Mouse (Mus musculus) midbrain, embryonic 11.5 days (tissue): ENCODE measurements around the gene B230307C23Rik. TPM values are rescaled to one million over a fixed set of nuclear protein-coding genes. Genes with fewer than 3 reads are reported as not detected.
"Not testable (repeated sequence)": the region's sequence is repeated elsewhere in the genome, so short reads cannot be mapped to it uniquely, and the experiment has no call there.

Source experiments
- ATAC-seq: fragments of 200-750 bp; cut with Nextera tagmentation; 2 replicates; pipeline ENCODE4 v1.8.0; 2017; ENCODE audit warnings: moderate TSS enrichment, moderate library complexity; ENCODE audit not compliant: low FRiP score
- DNase-seq: peaks from one replicate; pipeline ENCODE4 v3.0.0; 2015; ENCODE audit warnings: low spot score; ENCODE audit errors: missing footprints
- H3K27ac ChIP-seq: fragments of 300-500 bp; sonication (generic); 2 replicates; pipeline ENCODE4 v1.5.1; 2014; ENCODE audit warnings: low read depth, low read length
- H3K27me3 ChIP-seq: fragments of 300-500 bp; sonication (generic); 2 replicates; pipeline ENCODE4 v1.6.1; 2014; ENCODE audit warnings: mild to moderate bottlenecking, low read length, moderate library complexity, mixed read lengths; ENCODE audit not compliant: control insufficient read depth, insufficient read depth
- H3K36me3 ChIP-seq: fragments of 300-500 bp; sonication (generic); 2 replicates; pipeline ENCODE4 v1.6.1; 2014; ENCODE audit warnings: mild to moderate bottlenecking, low read length, moderate library complexity, mixed read lengths; ENCODE audit not compliant: control insufficient read depth, insufficient read depth
- H3K4me1 ChIP-seq: fragments of 300-500 bp; sonication (generic); 2 replicates; pipeline ENCODE4 v1.6.1; 2014; ENCODE audit warnings: low read length; ENCODE audit not compliant: control insufficient read depth, insufficient read depth
- H3K4me2 ChIP-seq: fragments of 300-500 bp; sonication (generic); 2 replicates; pipeline ENCODE4 v1.6.1; 2014; ENCODE audit warnings: mild to moderate bottlenecking, moderate library complexity
- H3K4me3 ChIP-seq: fragments of 300-500 bp; sonication (generic); 2 replicates; pipeline ENCODE4 v1.5.1; 2014; ENCODE audit warnings: low read depth, low read length
- H3K9ac ChIP-seq: fragments of 300-500 bp; sonication (generic); 2 replicates; pipeline ENCODE4 v1.6.1; 2014; ENCODE audit warnings: low read length
- H3K9me3 ChIP-seq: fragments of 300-500 bp; sonication (generic); 2 replicates; pipeline ENCODE4 v1.6.1; 2016; ENCODE audit warnings: low read length; ENCODE audit not compliant: control insufficient read depth
- WGBS: fragments of 180-500 bp; shearing (Covaris S2); extraction: QIAGEN DNeasy Blood & Tissue Kit; methylation state at CpG from one replicate; pipeline ENCODE4 v1.1.7; 2014; 5-methylcytosine and 5-hydroxymethylcytosine counted together
- polyA plus RNA-seq: library from polyadenylated mRNA; unstranded; fragments of >200 nt; fragmentation: Nextera tagmentation; extraction: Ambion mirVana; gene quantifications from 2 replicates; pipeline ENCODE4 v1.2.1, GENCODE M21; 2014

The B230307C23Rik gene
- polyA plus RNA-seq, 1 experiment from 2014 or later: 21.5 TPM

GRCm38 (mm10) chr16:98079382-98079781, 82.3 kb downstream of the B230307C23Rik start:
- not testable (repeated sequence) for H3K9me3 ChIP-seq, H3K4me2 ChIP-seq, H3K9ac ChIP-seq, ATAC-seq, H3K27me3 ChIP-seq, H3K4me1 ChIP-seq, DNase-seq, H3K4me3 ChIP-seq, H3K36me3 ChIP-seq, H3K27ac ChIP-seq
- WGBS: 100% methylated on average over 3 of the region's 3 CpGs

- H3K27me3 ChIP-seq, H3K9me3 ChIP-seq, H3K4me1 ChIP-seq, H3K27ac ChIP-seq, H3K36me3 ChIP-seq, ATAC-seq: not testable (repeated sequence)
- 100% methylated on average over 1 of the region's 1 CpGs for WGBS
- H3K9ac ChIP-seq: peak overlapping the region; percentile 67; the same call in 1 of the 2 replicates
- H3K4me3 ChIP-seq: peak overlapping the region; percentile 64
- H3K4me2 ChIP-seq: peak overlapping the region; percentile 60
- peak; percentile 86 for DNase-seq
These were observed 84.0 kb downstream of the B230307C23Rik start for GRCm38 (mm10) chr16:98081140-98081539.

Other genes with a start within 250 kb of the B230307C23Rik start
- 0.57 and 0.94 TPM in 2 replicates for gene Ripk4, start 233.5 kb upstream of the B230307C23Rik start, polyA plus RNA-seq
- 12.0 and 12.2 TPM in 2 replicates for gene Prdm15, start 145.5 kb upstream of the B230307C23Rik start, polyA plus RNA-seq
- gene C2cd2, start 34.7 kb upstream of the B230307C23Rik start, polyA plus RNA-seq: 17.7 and 19.4 TPM in 2 replicates
- 13.2 and 13.5 TPM in 2 replicates for gene Zbtb21, start 34.7 kb upstream of the B230307C23Rik start, polyA plus RNA-seq
- gene A630089N07Rik, start 85.1 kb downstream of the B230307C23Rik start, polyA plus RNA-seq: 23.7 and 26.9 TPM in 2 replicates